Mouse (Mus musculus) kidney, postnatal 4 days (tissue): Measurements from ENCODE around the gene Slc25a36.

Experiments
- DNase-seq, 2 experiments: peaks; one replicate each; pipeline ENCODE4 v3.0.0; 2021; ENCODE audit warnings: mixed read lengths in 2 of 2

The Slc25a36 gene

GRCm38 (mm10) chr9:97106481-97107160 lies 4.3 kb downstream of the Slc25a36 start:
- DNase-seq = no peak

GRCm38 (mm10) chr9:97105400-97105985 lies 5.5 kb downstream of the Slc25a36 start:
- no peak for DNase-seq

- no peak for DNase-seq
Measured at GRCm38 (mm10) chr9:97103376-97104061, 7.4 kb downstream of the Slc25a36 start.

- DNase-seq = no peak
Measured at GRCm38 (mm10) chr9:97098985-97099384, 12.0 kb downstream of the Slc25a36 start.

- no peak for DNase-seq
Measured at GRCm38 (mm10) chr9:97096180-97096579, 14.8 kb downstream of the Slc25a36 start.

GRCm38 (mm10) chr9:97087850-97088249 lies 23.1 kb downstream of the Slc25a36 start:
- DNase-seq = no peak

- DNase-seq = no peak
Measured at GRCm38 (mm10) chr9:97084628-97085027, 26.3 kb downstream of the Slc25a36 start.

- DNase-seq = no peak
Measured at GRCm38 (mm10) chr9:97081106-97081862, 29.7 kb downstream of the Slc25a36 start.

- DNase-seq = no peak
Measured at GRCm38 (mm10) chr9:97069911-97070310, 41.0 kb downstream of the Slc25a36 start.

- no peak for DNase-seq
Measured at GRCm38 (mm10) chr9:97069466-97069865, 41.5 kb downstream of the Slc25a36 start.

GRCm38 (mm10) chr9:97068201-97069095 lies 42.5 kb downstream of the Slc25a36 start:
- peak; percentile 90 to 91 for DNase-seq

GRCm38 (mm10) chr9:97067761-97068160 lies 43.2 kb downstream of the Slc25a36 start:
- no peak for DNase-seq

GRCm38 (mm10) chr9:97065885-97066284 lies 45.1 kb downstream of the Slc25a36 start:
- no peak for DNase-seq

GRCm38 (mm10) chr9:97065216-97065615 lies 45.7 kb downstream of the Slc25a36 start:
- no peak for DNase-seq

GRCm38 (mm10) chr9:97064161-97064560 lies 46.8 kb downstream of the Slc25a36 start:
- no peak for DNase-seq

- no peak for DNase-seq
Measured at GRCm38 (mm10) chr9:97061696-97062095, 49.3 kb downstream of the Slc25a36 start.

- DNase-seq = peak; percentile 21 to 27
Measured at GRCm38 (mm10) chr9:97056541-97057338, 54.2 kb downstream of the Slc25a36 start.

- peak; percentile 31 to 52 for DNase-seq
Measured at GRCm38 (mm10) chr9:97055906-97056305, 55.1 kb downstream of the Slc25a36 start.

GRCm38 (mm10) chr9:97051176-97051575 lies 59.8 kb downstream of the Slc25a36 start:
- no peak for DNase-seq

- no peak for DNase-seq
Measured at GRCm38 (mm10) chr9:97046240-97046639, 64.7 kb downstream of the Slc25a36 start.

GRCm38 (mm10) chr9:97041633-97042032 lies 69.3 kb downstream of the Slc25a36 start:
- DNase-seq = no peak
